ENCODE assay signal across 29 mouse cellular contexts in genomic region chr11:93603575-93603974, GRCm38 (mm10).
DNase-seq lines count a peak whose midpoint lies in the region; ATAC-seq and TF ChIP-seq lines count a peak whose summit lies in the region.
"Had no signal": no experiment of that assay in that cellular context is flagged by ENCODE, and none has a peak within 500 bp of the region (broad histone marks: within the 10 kb centered on the region; RNA-seq: fewer than 3 reads in every experiment).

No protein-coding gene starts in this region.

- DNase-seq in hindbrain, embryonic 10.5 days (ENCODE audit: low spot score) = no peak
- DNase-seq in midbrain, postnatal 0 days (ENCODE audit: low spot score) = peak; percentile 71
- DNase-seq in midbrain, embryonic 10.5 days (ENCODE audit: low spot score) = no peak
- peak; percentile 49 for DNase-seq in brain, embryonic 14.5 days (ENCODE audit: low read depth)
- no peak for DNase-seq in ovary, postnatal 36 days (ENCODE audit: low spot score)
- DNase-seq: adrenal gland, adult 8-10 months; cerebellum, adult 11 months; cerebellum, adult 9-10 months; cerebellum, postnatal 36 days; forebrain, postnatal 0 days; gastrocnemius, postnatal 10 days; heart, postnatal 10 days; kidney, adult 8-10 months; layer of hippocampus, postnatal 36 days; left cerebral cortex, postnatal 4 days; right cerebral cortex, adult 18-20 months; spleen, adult 18-20 months; thymus, postnatal 14 days had no signal

- TF ChIP-seq POLR2A in brain, embryonic 14.5 days (IDR thresholded peaks at IDR 0.05; ENCODE audit: borderline replicate concordance, extremely low read depth, insufficient read depth, insufficient read length, poor library complexity, severe bottlenecking) = no peak

- TF ChIP-seq CTCF in midbrain, postnatal 0 days (IDR thresholded peaks at IDR 0.05) = no peak
- no peak for TF ChIP-seq CTCF in brain, embryonic 14.5 days (IDR thresholded peaks at IDR 0.05; ENCODE audit: borderline replicate concordance, extremely low read depth, insufficient read depth, insufficient read length)

- H3K9me3 ChIP-seq in hindbrain, embryonic 15.5 days = no peaks in the 10 kb centered on the region
- H3K9me3 ChIP-seq in hindbrain, embryonic 10.5 days = no peaks in the 10 kb centered on the region
- H3K9me3 ChIP-seq in midbrain, postnatal 0 days (ENCODE audit: low read length) = no peaks in the 10 kb centered on the region
- no peaks in the 10 kb centered on the region for H3K9me3 ChIP-seq in midbrain, embryonic 10.5 days (replicated peaks)
- H3K9me3 ChIP-seq in neural tube, embryonic 15.5 days (replicated peaks) = no peaks in the 10 kb centered on the region
- H3K9me3 ChIP-seq: embryonic facial prominence, embryonic 12.5 days; forebrain, embryonic 10.5 days; heart, embryonic 13.5 days; intestine, embryonic 15.5 days; liver, embryonic 15.5 days; lung, embryonic 15.5 days; midbrain, embryonic 15.5 days; neural tube, embryonic 12.5 days had no signal

- no peak overlapping the region for H3K4me3 ChIP-seq in hindbrain, embryonic 15.5 days
- no peak overlapping the region for H3K4me3 ChIP-seq in hindbrain, embryonic 10.5 days
- H3K4me3 ChIP-seq in midbrain, postnatal 0 days (ENCODE audit: low read depth, low read length) = no peak overlapping the region
- H3K4me3 ChIP-seq in midbrain, embryonic 10.5 days = no peak overlapping the region
- H3K4me3 ChIP-seq in neural tube, embryonic 15.5 days (replicated peaks) = no peak overlapping the region
- H3K4me3 ChIP-seq: embryonic facial prominence, embryonic 12.5 days; forebrain, embryonic 10.5 days; heart, embryonic 13.5 days; intestine, embryonic 15.5 days; liver, embryonic 15.5 days; lung, embryonic 15.5 days; midbrain, embryonic 15.5 days; neural tube, embryonic 12.5 days had no signal

- no peak overlapping the region for H3K4me2 ChIP-seq in hindbrain, embryonic 15.5 days
- H3K4me2 ChIP-seq in midbrain, postnatal 0 days (ENCODE audit: low read depth, low read length, poor library complexity, severe bottlenecking) = no peak overlapping the region
- no peak overlapping the region for H3K4me2 ChIP-seq in neural tube, embryonic 15.5 days
- H3K4me2 ChIP-seq: embryonic facial prominence, embryonic 12.5 days; heart, embryonic 13.5 days; intestine, embryonic 15.5 days; liver, embryonic 15.5 days; lung, embryonic 15.5 days; midbrain, embryonic 15.5 days; neural tube, embryonic 12.5 days had no signal

- no peak for ATAC-seq in hindbrain, embryonic 15.5 days (ENCODE audit: low FRiP score, low read depth)
- no peak for ATAC-seq in midbrain, postnatal 0 days (ENCODE audit: low FRiP score)
- peak; percentile 53 for ATAC-seq in neural tube, embryonic 15.5 days (ENCODE audit: low FRiP score)
- ATAC-seq: forebrain, postnatal 0 days; intestine, embryonic 15.5 days; midbrain, embryonic 15.5 days had no signal

- H3K27me3 ChIP-seq in hindbrain, embryonic 15.5 days = no peaks in the 10 kb centered on the region
- H3K27me3 ChIP-seq in hindbrain, embryonic 10.5 days (ENCODE audit: insufficient read depth, poor library complexity, severe bottlenecking) = no peaks in the 10 kb centered on the region
- H3K27me3 ChIP-seq in midbrain, postnatal 0 days (ENCODE audit: insufficient read depth, low read length) = no peaks in the 10 kb centered on the region
- no peaks in the 10 kb centered on the region for H3K27me3 ChIP-seq in midbrain, embryonic 10.5 days (ENCODE audit: low read depth, poor library complexity, severe bottlenecking)
- no peaks in the 10 kb centered on the region for H3K27me3 ChIP-seq in neural tube, embryonic 15.5 days (replicated peaks)
- H3K27me3 ChIP-seq: embryonic facial prominence, embryonic 12.5 days; intestine, embryonic 15.5 days; liver, embryonic 15.5 days; lung, embryonic 15.5 days; midbrain, embryonic 15.5 days; neural tube, embryonic 12.5 days had no signal

- H3K27ac ChIP-seq in hindbrain, embryonic 15.5 days (replicated peaks) = 0 out of 2 replicates have a peak overlapping the region, but pooled peaks have one; percentile 25
- H3K27ac ChIP-seq in hindbrain, embryonic 10.5 days = no peak overlapping the region
- H3K27ac ChIP-seq in midbrain, postnatal 0 days (ENCODE audit: low read depth, low read length) = no peak overlapping the region; the same call in 1 of the 2 replicates
- no peak overlapping the region for H3K27ac ChIP-seq in midbrain, embryonic 10.5 days (replicated peaks)
- H3K27ac ChIP-seq in neural tube, embryonic 15.5 days (replicated peaks) = 0 out of 2 replicates have a peak overlapping the region, but pooled peaks have one; percentile 18
- H3K27ac ChIP-seq: embryonic facial prominence, embryonic 12.5 days; forebrain, embryonic 10.5 days; heart, embryonic 13.5 days; intestine, embryonic 15.5 days; kidney, postnatal 0 days; liver, embryonic 15.5 days; lung, embryonic 15.5 days; midbrain, embryonic 15.5 days; neural tube, embryonic 12.5 days had no signal

- no peak overlapping the region for H3K9ac ChIP-seq in hindbrain, embryonic 15.5 days
- H3K9ac ChIP-seq in midbrain, postnatal 0 days (replicated peaks; ENCODE audit: low read length, poor library complexity, severe bottlenecking) = no peak overlapping the region
- H3K9ac ChIP-seq in neural tube, embryonic 15.5 days (replicated peaks) = no peak overlapping the region
- H3K9ac ChIP-seq: embryonic facial prominence, embryonic 12.5 days; forebrain, postnatal 0 days; heart, embryonic 13.5 days; intestine, embryonic 15.5 days; liver, embryonic 15.5 days; lung, embryonic 15.5 days; midbrain, embryonic 15.5 days; neural tube, embryonic 12.5 days had no signal

- peaks cover 11% of the 10 kb centered on the region for H3K4me1 ChIP-seq in hindbrain, embryonic 15.5 days (replicated peaks)
- H3K4me1 ChIP-seq in hindbrain, embryonic 10.5 days (replicated peaks) = no peaks in the 10 kb centered on the region
- H3K4me1 ChIP-seq in midbrain, postnatal 0 days (ENCODE audit: insufficient read depth, low read length) = peaks cover 9% of the 10 kb centered on the region
- H3K4me1 ChIP-seq in midbrain, embryonic 10.5 days = no peaks in the 10 kb centered on the region
- peaks cover 14% of the 10 kb centered on the region for H3K4me1 ChIP-seq in neural tube, embryonic 15.5 days
- H3K4me1 ChIP-seq: embryonic facial prominence, embryonic 12.5 days; forebrain, embryonic 10.5 days; heart, embryonic 13.5 days; intestine, embryonic 15.5 days; liver, embryonic 15.5 days; lung, embryonic 15.5 days; neural tube, embryonic 12.5 days had no signal

- H3K36me3 ChIP-seq in hindbrain, embryonic 15.5 days = no peaks in the 10 kb centered on the region
- no peaks in the 10 kb centered on the region for H3K36me3 ChIP-seq in hindbrain, embryonic 10.5 days
- no peaks in the 10 kb centered on the region for H3K36me3 ChIP-seq in midbrain, postnatal 0 days (ENCODE audit: insufficient read depth, low read length)
- no peaks in the 10 kb centered on the region for H3K36me3 ChIP-seq in midbrain, embryonic 10.5 days
- 0 out of 2 replicates have a peak, but pooled peaks cover 3% of the 10 kb centered on the region for H3K36me3 ChIP-seq in neural tube, embryonic 15.5 days
- H3K36me3 ChIP-seq: embryonic facial prominence, embryonic 12.5 days; forebrain, embryonic 10.5 days; heart, embryonic 13.5 days; intestine, embryonic 15.5 days; liver, embryonic 15.5 days; lung, embryonic 15.5 days; midbrain, embryonic 15.5 days; neural tube, embryonic 12.5 days had no signal

- WGBS in hindbrain, embryonic 15.5 days = 38% methylated on average over 1 of the region's 1 CpGs
- 69% methylated on average over 1 of the region's 1 CpGs for WGBS in hindbrain, embryonic 10.5 days
- 25% methylated on average over 1 of the region's 1 CpGs for WGBS in midbrain, postnatal 0 days
- WGBS in midbrain, embryonic 10.5 days = 66% methylated on average over 1 of the region's 1 CpGs
- WGBS in neural tube, embryonic 15.5 days = 28% methylated on average over 1 of the region's 1 CpGs

Comparison
In these comparisons a context has a peak if more than half of its experiments do, and no peak if none do; other contexts are left out.
1. H3K27ac ChIP-seq: peak in hindbrain, embryonic 15.5 days (single experiment) and neural tube, embryonic 15.5 days (single experiment); none in hindbrain, embryonic 10.5 days (single experiment), midbrain, postnatal 0 days (single experiment) and midbrain, embryonic 10.5 days (single experiment).
2. DNase-seq: peak in midbrain, postnatal 0 days (single experiment) and brain, embryonic 14.5 days (single experiment); none in hindbrain, embryonic 10.5 days (single experiment), midbrain, embryonic 10.5 days (single experiment) and ovary, postnatal 36 days (single experiment).